Mouse (Mus musculus) limb, embryonic 15.5 days (tissue): ENCODE results near the gene Sorbs2. TPM values are rescaled to one million over a fixed set of nuclear protein-coding genes. Genes with fewer than 3 reads are reported as not detected.

ENCODE experiments used
- ATAC-seq: fragments of 200-750 bp; cut with Nextera tagmentation; 2 replicates; pipeline ENCODE4 v1.8.0; 2017; ENCODE audit warnings: low read depth, moderate TSS enrichment; ENCODE audit not compliant: insufficient number of reproducible peaks, low FRiP score, low TSS enrichment
- H3K27ac ChIP-seq: fragments of 300-500 bp; sonication (generic); 2 replicates; pipeline ENCODE4 v1.5.1; 2015; ENCODE audit warnings: moderate library complexity, mild to moderate bottlenecking, inconsistent platforms
- H3K27me3 ChIP-seq: fragments of 300-500 bp; sonication (generic); 2 replicates; pipeline ENCODE4 v1.6.1; 2015; ENCODE audit warnings: inconsistent platforms
- H3K36me3 ChIP-seq: fragments of 300-500 bp; sonication (generic); 2 replicates; pipeline ENCODE4 v1.6.1; 2015; ENCODE audit warnings: inconsistent platforms
- H3K4me1 ChIP-seq: fragments of 300-500 bp; sonication (generic); 2 replicates; pipeline ENCODE4 v1.6.1; 2015; ENCODE audit warnings: inconsistent platforms
- H3K4me2 ChIP-seq: fragments of 300-500 bp; sonication (generic); 2 replicates; pipeline ENCODE4 v1.6.1; 2015; ENCODE audit warnings: mild to moderate bottlenecking, inconsistent platforms
- H3K4me3 ChIP-seq: fragments of 300-500 bp; sonication (generic); 2 replicates; pipeline ENCODE4 v1.5.1; 2015; ENCODE audit warnings: mild to moderate bottlenecking, inconsistent platforms
- H3K9ac ChIP-seq: fragments of 300-500 bp; sonication (generic); 2 replicates; pipeline ENCODE4 v1.6.1; 2015; ENCODE audit warnings: inconsistent platforms
- H3K9me3 ChIP-seq: fragments of 300-500 bp; sonication (generic); 2 replicates; pipeline ENCODE4 v1.6.1; 2016; ENCODE audit warnings: inconsistent platforms
- WGBS: fragments of 180-500 bp; shearing (Covaris S2); methylation state at CpG from one replicate; pipeline ENCODE4 v1.1.7; 2015; 5-methylcytosine and 5-hydroxymethylcytosine counted together
- polyA plus RNA-seq: library from polyadenylated mRNA; unstranded; fragments of >200 nt; fragmentation: Nextera tagmentation; extraction: Ambion mirVana; gene quantifications from 2 replicates; pipeline ENCODE4 v1.2.1, GENCODE M21; 2015

The Sorbs2 gene
- polyA plus RNA-seq, 1 experiment from 2014 or later: 40.6 TPM

- no peak overlapping the region; the same call in 1 of the 2 replicates for H3K4me2 ChIP-seq
- no peaks in the 10 kb centered on the region for H3K36me3 ChIP-seq
- no peak overlapping the region for H3K4me3 ChIP-seq
- 0 out of 2 replicates have a peak overlapping the region, but pooled peaks have one; percentile 14 for H3K9ac ChIP-seq
- H3K9me3 ChIP-seq: no peaks in the 10 kb centered on the region
- ATAC-seq: no peak
- WGBS: 40% methylated on average over 12 of the region's 12 CpGs
- H3K4me1 ChIP-seq: peaks cover 8% of the 10 kb centered on the region; the same call in 1 of the 2 replicates
- peak overlapping the region; percentile 62; the same call in 1 of the 2 replicates for H3K27ac ChIP-seq
- H3K27me3 ChIP-seq: no peaks in the 10 kb centered on the region
Observed at GRCm38 (mm10) chr8:45660570-45660969, 153.0 kb downstream of the Sorbs2 start.

GRCm38 (mm10) chr8:45661605-45662004, 154.0 kb downstream of the Sorbs2 start:
- no peak overlapping the region for H3K9ac ChIP-seq
- WGBS: 39% methylated on average over 4 of the region's 4 CpGs
- H3K4me2 ChIP-seq: no peak overlapping the region
- H3K4me1 ChIP-seq: peaks cover 8% of the 10 kb centered on the region; the same call in 1 of the 2 replicates
- no peaks in the 10 kb centered on the region for H3K9me3 ChIP-seq
- no peak for ATAC-seq
- peak overlapping the region; percentile 35; the same call in 1 of the 2 replicates for H3K27ac ChIP-seq
- H3K27me3 ChIP-seq: no peaks in the 10 kb centered on the region
- H3K36me3 ChIP-seq: no peaks in the 10 kb centered on the region
- H3K4me3 ChIP-seq: no peak overlapping the region

- Histone ChIP-seq H3K4me3 (no peak overlapping the region), H3K4me2 (no peak overlapping the region), H3K36me3 (no peaks in the 10 kb centered on the region), H3K9ac (no peak overlapping the region), H3K4me1 (no peaks in the 10 kb centered on the region), H3K9me3 (no peaks in the 10 kb centered on the region), H3K27ac (no peak overlapping the region), H3K27me3 (no peaks in the 10 kb centered on the region)
- WGBS: 68% methylated on average over 7 of the region's 7 CpGs
- no peak for ATAC-seq
Observed at GRCm38 (mm10) chr8:45666221-45666620, 158.6 kb downstream of the Sorbs2 start.

GRCm38 (mm10) chr8:45673149-45673548, 165.6 kb downstream of the Sorbs2 start:
- H3K9ac ChIP-seq: no peak overlapping the region
- 81% methylated on average over 4 of the region's 4 CpGs for WGBS

GRCm38 (mm10) chr8:45675821-45676279, 168.3 kb downstream of the Sorbs2 start:
- Histone ChIP-seq H3K4me3 (no peak overlapping the region), H3K27ac (no peak overlapping the region), H3K36me3 (no peaks in the 10 kb centered on the region), H3K27me3 (no peaks in the 10 kb centered on the region), H3K9ac (no peak overlapping the region), H3K4me1 (0 out of 2 replicates have a peak, but pooled peaks cover 3% of the 10 kb centered on the region), H3K9me3 (no peaks in the 10 kb centered on the region), H3K4me2 (no peak overlapping the region)
- no peak for ATAC-seq
- WGBS: 71% methylated on average over 6 of the region's 6 CpGs

More at GRCm38 (mm10) chr8:45673149-45673548, 165.6 kb downstream of the Sorbs2 start:
- Histone ChIP-seq H3K4me3 (no peak overlapping the region), H3K9me3 (no peaks in the 10 kb centered on the region), H3K27ac (no peak overlapping the region), H3K36me3 (no peaks in the 10 kb centered on the region), H3K27me3 (no peaks in the 10 kb centered on the region), H3K4me2 (no peak overlapping the region), H3K4me1 (0 out of 2 replicates have a peak, but pooled peaks cover 3% of the 10 kb centered on the region)
- no peak for ATAC-seq

- Histone ChIP-seq H3K4me1 (0 out of 2 replicates have a peak, but pooled peaks cover 3% of the 10 kb centered on the region), H3K27me3 (no peaks in the 10 kb centered on the region), H3K27ac (no peak overlapping the region), H3K9ac (no peak overlapping the region), H3K4me3 (no peak overlapping the region), H3K9me3 (no peaks in the 10 kb centered on the region), H3K4me2 (no peak overlapping the region), H3K36me3 (no peaks in the 10 kb centered on the region)
- ATAC-seq: no peak
- WGBS: 33% methylated on average over 10 of the region's 10 CpGs
Observed at GRCm38 (mm10) chr8:45677114-45677853, 169.7 kb downstream of the Sorbs2 start.

- Histone ChIP-seq H3K4me1 (0 out of 2 replicates have a peak, but pooled peaks cover 3% of the 10 kb centered on the region), H3K4me3 (no peak overlapping the region), H3K9me3 (no peaks in the 10 kb centered on the region), H3K9ac (no peak overlapping the region), H3K27me3 (no peaks in the 10 kb centered on the region), H3K4me2 (no peak overlapping the region), H3K36me3 (no peaks in the 10 kb centered on the region), H3K27ac (no peak overlapping the region)
- WGBS: 55% methylated on average over 3 of the region's 3 CpGs
- no peak for ATAC-seq
Observed at GRCm38 (mm10) chr8:45677854-45678241, 170.3 kb downstream of the Sorbs2 start.

- 0 out of 2 replicates have a peak, but pooled peaks cover under 1% of the 10 kb centered on the region for H3K4me1 ChIP-seq
- H3K4me2 ChIP-seq: no peak overlapping the region
- H3K27ac ChIP-seq: no peak overlapping the region
- H3K36me3 ChIP-seq: no peaks in the 10 kb centered on the region
- no peak for ATAC-seq
- H3K27me3 ChIP-seq: no peaks in the 10 kb centered on the region
- H3K9ac ChIP-seq: no peak overlapping the region
- H3K4me3 ChIP-seq: no peak overlapping the region
- H3K9me3 ChIP-seq: no peaks in the 10 kb centered on the region
- 54% methylated on average over 3 of the region's 3 CpGs for WGBS
Observed at GRCm38 (mm10) chr8:45681171-45681570, 173.6 kb downstream of the Sorbs2 start.

- Histone ChIP-seq H3K27ac (no peak overlapping the region), H3K4me3 (no peak overlapping the region), H3K4me2 (no peak overlapping the region), H3K4me1 (0 out of 2 replicates have a peak, but pooled peaks cover under 1% of the 10 kb centered on the region), H3K9ac (no peak overlapping the region), H3K27me3 (no peaks in the 10 kb centered on the region), H3K9me3 (no peaks in the 10 kb centered on the region), H3K36me3 (no peaks in the 10 kb centered on the region)
- WGBS: 52% methylated on average over 8 of the region's 8 CpGs
- ATAC-seq: peak; percentile 44; the same call in 1 of the 2 replicates
Observed at GRCm38 (mm10) chr8:45682845-45683383, 175.3 kb downstream of the Sorbs2 start.

- ATAC-seq: no peak
- Histone ChIP-seq H3K4me1 (peaks cover 13% of the 10 kb centered on the region; the same call in 1 of the 2 replicates), H3K4me2 (peak overlapping the region; percentile 25; the same call in 1 of the 2 replicates), H3K27me3 (no peaks in the 10 kb centered on the region), H3K4me3 (no peak overlapping the region), H3K27ac (peak overlapping the region; percentile 63; the same call in 1 of the 2 replicates), H3K9ac (no peak overlapping the region), H3K9me3 (no peaks in the 10 kb centered on the region), H3K36me3 (no peaks in the 10 kb centered on the region)
- WGBS: 18% methylated on average over 12 of the region's 12 CpGs
Observed at GRCm38 (mm10) chr8:45687942-45688695, 180.5 kb downstream of the Sorbs2 start.

- no peak for ATAC-seq
- no peak overlapping the region for H3K4me2 ChIP-seq
- no peaks in the 10 kb centered on the region for H3K27me3 ChIP-seq
- H3K27ac ChIP-seq: no peak overlapping the region
- H3K36me3 ChIP-seq: no peaks in the 10 kb centered on the region
- no peaks in the 10 kb centered on the region for H3K9me3 ChIP-seq
- peaks cover 13% of the 10 kb centered on the region; the same call in 1 of the 2 replicates for H3K4me1 ChIP-seq
- no peak overlapping the region for H3K9ac ChIP-seq
- no peak overlapping the region for H3K4me3 ChIP-seq
- WGBS: 54% methylated on average over 2 of the region's 2 CpGs
Observed at GRCm38 (mm10) chr8:45689611-45690207, 182.1 kb downstream of the Sorbs2 start.
